Mouse (Mus musculus) liver, embryonic 14.5 days (tissue): Measurements from ENCODE around the gene Tnfsf13. TPM values are rescaled to one million over a fixed set of nuclear protein-coding genes. Genes with fewer than 3 reads are reported as not detected.
A peak's percentile ranks its signal among the peaks of the same experiment; 100 is the strongest.

Source experiments
- ATAC-seq: fragments of 200-750 bp; cut with Nextera tagmentation; 2 replicates; pipeline ENCODE4 v1.8.0; 2017; ENCODE audit warnings: moderate number of reproducible peaks, mild to moderate bottlenecking, moderate library complexity; ENCODE audit not compliant: insufficient read depth
- DNase-seq, 3 experiments: peaks; one replicate each; pipeline ENCODE4 v3.0.0-alpha.2; 2012 to 2013; ENCODE audit warnings: low read depth in 3 of 3, low spot score in 3 of 3
- H3K27ac ChIP-seq: fragments of 300-500 bp; sonication (generic); 2 replicates; pipeline ENCODE4 v1.5.1; 2014; ENCODE audit warnings: moderate library complexity, mild to moderate bottlenecking, control low read depth, inconsistent platforms
- H3K27me3 ChIP-seq: fragments of 300-500 bp; sonication (generic); 2 replicates; pipeline ENCODE4 v1.6.1; 2014; ENCODE audit warnings: mild to moderate bottlenecking, low read length, moderate library complexity; ENCODE audit not compliant: control insufficient read depth, insufficient read depth
- H3K36me3 ChIP-seq: fragments of 300-500 bp; sonication (generic); replicated peaks from 2 replicates; pipeline ENCODE4 v1.6.1; 2014; ENCODE audit warnings: low read depth; ENCODE audit not compliant: control insufficient read depth, insufficient read depth
- H3K4me1 ChIP-seq, 2 experiments: fragments of 200-500 bp in 1 of 2; fragments of 300-500 bp in 1 of 2; sonication (generic) in 1 of 2; replicated peaks; 2 replicates each; pipeline ENCODE4 v1.6.1; 2012 to 2014; ENCODE audit warnings: antibody characterized with exemption in 1 of 2, inconsistent platforms in 1 of 2, low read length in 1 of 2; ENCODE audit not compliant: control insufficient read depth in 2 of 2, insufficient read depth in 2 of 2
- H3K4me2 ChIP-seq: fragments of 300-500 bp; sonication (generic); 2 replicates; pipeline ENCODE4 v1.6.1; 2014; ENCODE audit warnings: low read depth, mild to moderate bottlenecking, control low read depth, moderate library complexity
- H3K4me3 ChIP-seq, 2 experiments: fragments of 200-500 bp in 1 of 2; fragments of 300-500 bp in 1 of 2; sonication (generic) in 1 of 2; 2 replicates each; pipeline ENCODE4 v1.5.1; 2012 to 2014; ENCODE audit warnings: low read depth in 2 of 2, low read length in 2 of 2, mild to moderate bottlenecking in 2 of 2, control low read depth in 1 of 2, inconsistent platforms in 1 of 2, moderate library complexity in 1 of 2; ENCODE audit not compliant: insufficient read depth in 1 of 2
- H3K9ac ChIP-seq: fragments of 300-500 bp; sonication (generic); replicated peaks from 2 replicates; pipeline ENCODE4 v1.6.1; 2014; ENCODE audit warnings: mild to moderate bottlenecking, control low read depth, moderate library complexity
- H3K9me3 ChIP-seq: fragments of 300-500 bp; sonication (generic); 2 replicates; pipeline ENCODE4 v1.6.1; 2016; ENCODE audit warnings: low read length, mixed read lengths; ENCODE audit not compliant: control insufficient read depth
- CTCF ChIP-seq: IDR thresholded peaks from 2 replicates; pipeline ENCODE4 v1.5.1; 2016; ENCODE audit warnings: antibody characterized with exemption, low read depth, control low read depth
- EP300 ChIP-seq: IDR thresholded peaks from 2 replicates; pipeline ENCODE4 v1.6.1; 2016; ENCODE audit warnings: antibody characterized with exemption, low read depth
- WGBS: fragments of 180-500 bp; shearing (Covaris S2); extraction: QIAGEN DNeasy Blood & Tissue Kit; methylation state at CpG from one replicate; pipeline ENCODE4 v1.1.7; 2014; ENCODE audit not compliant: insufficient replicate concordance; 5-methylcytosine and 5-hydroxymethylcytosine counted together
- polyA plus RNA-seq, 2 experiments: library from polyadenylated mRNA; depleted of rRNA in 1 of 2; stranded (reverse) in 1 of 2; unstranded in 1 of 2; fragments of >200 nt; fragmentation: Nextera tagmentation in 1 of 2; extraction: Ambion mirVana in 1 of 2; gene quantifications; 2 replicates each; pipeline versions ENCODE4 v1.2.1 to v1.2.3; 2012 to 2014

Tnfsf13 gene
- polyA plus RNA-seq, 2 experiments = 0.20 to 0.26 TPM

DNA sequence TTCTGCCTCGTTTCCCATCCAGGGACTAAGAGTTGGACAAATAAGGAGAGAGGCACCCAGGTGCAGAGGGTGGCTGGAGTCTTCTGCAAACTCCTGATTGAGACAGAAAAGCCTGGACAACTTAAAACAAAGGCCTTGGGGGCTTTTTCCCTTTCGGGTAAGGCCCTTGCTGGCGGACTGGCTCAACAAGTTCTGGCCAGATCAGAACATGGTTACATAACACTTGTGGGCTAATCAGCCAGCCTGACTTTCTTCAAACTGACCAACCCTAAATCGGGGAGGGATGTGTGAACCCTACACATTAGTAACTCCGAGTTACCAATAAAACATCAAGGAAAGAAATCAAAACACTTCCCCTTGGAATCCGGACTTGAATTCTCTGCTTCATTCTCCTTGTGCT is 35.3 kb upstream of the Tnfsf13 start:
- no peaks in the 10 kb centered on the region for H3K27me3 ChIP-seq
- no peaks in the 10 kb centered on the region for H3K36me3 ChIP-seq
- no peak overlapping the region for H3K4me3 ChIP-seq
- peaks cover 23 to 26% of the 10 kb centered on the region in 2 experiments for H3K4me1 ChIP-seq
- no peak for TF ChIP-seq EP300
- H3K9me3 ChIP-seq = peaks cover 3% of the 10 kb centered on the region; the same call in 1 of the 2 replicates
- no peak overlapping the region for H3K27ac ChIP-seq
- WGBS = 69% methylated on average over 6 of the region's 6 CpGs
- no peak overlapping the region for H3K9ac ChIP-seq
- no peak overlapping the region for H3K4me2 ChIP-seq
- no peak for ATAC-seq
- no peak for DNase-seq

DNA sequence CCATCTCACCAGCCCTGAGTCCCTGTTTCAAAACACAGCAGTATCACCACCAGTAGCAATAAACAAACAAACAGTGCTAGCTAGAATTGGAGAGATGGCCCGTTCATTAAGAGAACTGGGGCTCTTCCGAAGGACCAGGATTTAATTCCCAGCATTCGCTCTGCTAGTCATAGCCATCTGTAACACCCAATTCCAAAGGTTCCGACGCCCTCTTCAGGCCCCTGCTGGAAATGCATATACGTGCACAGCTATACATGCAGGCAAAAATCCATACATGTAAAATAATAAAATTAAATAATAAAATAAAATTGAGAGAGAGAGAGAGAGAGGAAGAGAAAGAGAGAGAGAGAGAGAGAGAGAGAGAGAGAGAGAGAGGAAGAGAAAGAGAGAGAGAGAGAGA is 33.8 kb upstream of the Tnfsf13 start:
- H3K4me2 ChIP-seq = no peak overlapping the region
- H3K4me3 ChIP-seq = no peak overlapping the region
- TF ChIP-seq CTCF = peak; percentile 57
- TF ChIP-seq EP300 = no peak
- H3K27ac ChIP-seq = peak overlapping the region; percentile 58
- no peak for DNase-seq
- 66% methylated on average over 6 of the region's 6 CpGs for WGBS
- H3K9ac ChIP-seq = no peak overlapping the region
- H3K4me1 ChIP-seq = peaks cover 23 to 26% of the 10 kb centered on the region in 2 experiments
- no peaks in the 10 kb centered on the region for H3K27me3 ChIP-seq
- H3K9me3 ChIP-seq = no peaks in the 10 kb centered on the region
- ATAC-seq = no peak
- no peaks in the 10 kb centered on the region for H3K36me3 ChIP-seq

GRCm38 (mm10) chr11:69718661-69719060 is 33.1 kb upstream of the Tnfsf13 start:
- peak; percentile 90 for ATAC-seq
- Histone ChIP-seq H3K4me1 (peaks cover 23 to 26% of the 10 kb centered on the region in 2 experiments), H3K4me2 (peak overlapping the region; percentile 52), H3K9ac (peak overlapping the region; percentile 31), H3K27me3 (no peaks in the 10 kb centered on the region), H3K9me3 (no peaks in the 10 kb centered on the region), H3K36me3 (no peaks in the 10 kb centered on the region), H3K4me3 (peak overlapping the region in 1 of 2 experiments; percentile 10; a peak in 1 of 4 replicates), H3K27ac (peak overlapping the region; percentile 58)
- peak; percentile 67 to 72 (median 68) for DNase-seq
- TF ChIP-seq EP300 = peak; percentile 62
- no peak for TF ChIP-seq CTCF
- WGBS = 24% methylated on average over 15 of the region's 15 CpGs

GRCm38 (mm10) chr11:69716953-69717352 is 31.4 kb upstream of the Tnfsf13 start:
- Histone ChIP-seq H3K9me3 (no peaks in the 10 kb centered on the region), H3K4me3 (no peak overlapping the region), H3K9ac (no peak overlapping the region), H3K36me3 (no peaks in the 10 kb centered on the region), H3K4me1 (peaks cover 23% of the 10 kb centered on the region in 2 experiments), H3K27me3 (no peaks in the 10 kb centered on the region), H3K4me2 (no peak overlapping the region), H3K27ac (no peak overlapping the region)
- DNase-seq = no peak
- TF ChIP-seq CTCF (peak; percentile 42), EP300 (no peak)
- 56% methylated on average over 4 of the region's 4 CpGs for WGBS
- no peak for ATAC-seq

DNA sequence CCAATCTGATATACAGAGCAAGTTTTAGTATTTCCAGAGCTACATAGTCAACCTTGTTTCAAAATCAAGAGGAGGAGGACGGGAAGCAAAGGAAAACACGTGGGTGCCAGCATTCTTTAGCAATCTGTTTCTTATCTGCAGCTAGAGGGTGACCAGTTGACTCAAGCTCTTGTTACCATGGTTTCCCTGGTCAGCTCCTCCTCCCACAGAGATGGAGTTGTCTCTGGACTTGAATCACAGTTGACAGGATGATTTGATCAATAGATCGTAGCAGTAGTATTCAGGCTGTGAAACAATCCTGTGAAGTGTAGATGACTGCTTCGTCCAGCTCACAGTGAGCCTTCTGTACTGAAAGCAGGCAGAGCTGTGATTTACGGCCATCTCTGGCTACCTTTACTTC is 30.3 kb upstream of the Tnfsf13 start:
- Histone ChIP-seq H3K4me2 (peak overlapping the region; percentile 6; the same call in 1 of the 2 replicates), H3K27me3 (no peaks in the 10 kb centered on the region), H3K4me3 (no peak overlapping the region), H3K36me3 (no peaks in the 10 kb centered on the region), H3K27ac (no peak overlapping the region), H3K4me1 (peaks cover 23% of the 10 kb centered on the region in 2 experiments), H3K9ac (no peak overlapping the region), H3K9me3 (no peaks in the 10 kb centered on the region)
- ATAC-seq (no peak), DNase-seq (peak in 2 of 3 experiments; percentile 33 to 37)
- WGBS = 24% methylated on average over 5 of the region's 5 CpGs
- no peak for TF ChIP-seq CTCF
- no peak for TF ChIP-seq EP300
